Mouse (Mus musculus): ENCODE measurements around the gene Ankrd44. TPM values are rescaled to one million over a fixed set of nuclear protein-coding genes. Genes with fewer than 3 reads are reported as not detected.

Ankrd44 gene
- polyA plus RNA-seq, 1 experiment from 2014 or later, result 4.8 TPM

DNA sequence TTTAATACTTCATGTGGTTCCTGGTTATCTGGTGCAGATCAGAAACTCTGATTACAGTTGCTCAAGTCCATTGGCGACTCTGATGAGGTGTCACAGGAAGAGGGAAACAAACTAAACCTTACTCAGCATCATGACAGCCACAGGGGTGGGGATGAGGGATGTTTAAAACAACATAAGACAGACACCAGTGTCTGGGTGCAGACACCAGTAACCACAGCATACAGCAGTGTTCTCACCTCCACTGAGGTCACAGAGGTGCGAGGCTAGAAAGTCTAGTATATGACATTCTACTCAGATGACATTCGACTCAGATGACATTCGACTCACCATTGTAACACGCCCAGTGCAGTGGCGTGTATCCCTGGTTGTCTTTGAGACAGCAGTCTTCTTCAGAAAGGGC, 265.5 kb downstream of the Ankrd44 start:
- WGBS (ENCODE audit: insufficient replicate concordance), result 54% methylated on average over 6 of the region's 6 CpGs
- no peak overlapping the region for H3K27ac ChIP-seq (ENCODE audit: low read length)
- no peak overlapping the region for H3K4me3 ChIP-seq (ENCODE audit: low read depth, low read length)
- H3K9ac ChIP-seq (ENCODE audit: low read depth, low read length), result no peak overlapping the region
- ATAC-seq (ENCODE audit: low read depth), result no peak
- no peaks in the 10 kb centered on the region for H3K9me3 ChIP-seq (replicated peaks; ENCODE audit: control insufficient read depth, low read length)
- no peak overlapping the region for H3K4me2 ChIP-seq (ENCODE audit: low read depth, low read length)
- no peaks in the 10 kb centered on the region for H3K27me3 ChIP-seq (ENCODE audit: control insufficient read depth, insufficient read depth, low read depth, low read length)
- no peaks in the 10 kb centered on the region for H3K4me1 ChIP-seq (ENCODE audit: control insufficient read depth, low read depth, low read length)
- no peaks in the 10 kb centered on the region for H3K36me3 ChIP-seq (ENCODE audit: control insufficient read depth, insufficient read depth)

GRCm38 (mm10) chr1:54658558-54658957, 267.6 kb downstream of the Ankrd44 start:
- no peaks in the 10 kb centered on the region for H3K4me1 ChIP-seq (ENCODE audit: control insufficient read depth, low read depth, low read length)

DNA sequence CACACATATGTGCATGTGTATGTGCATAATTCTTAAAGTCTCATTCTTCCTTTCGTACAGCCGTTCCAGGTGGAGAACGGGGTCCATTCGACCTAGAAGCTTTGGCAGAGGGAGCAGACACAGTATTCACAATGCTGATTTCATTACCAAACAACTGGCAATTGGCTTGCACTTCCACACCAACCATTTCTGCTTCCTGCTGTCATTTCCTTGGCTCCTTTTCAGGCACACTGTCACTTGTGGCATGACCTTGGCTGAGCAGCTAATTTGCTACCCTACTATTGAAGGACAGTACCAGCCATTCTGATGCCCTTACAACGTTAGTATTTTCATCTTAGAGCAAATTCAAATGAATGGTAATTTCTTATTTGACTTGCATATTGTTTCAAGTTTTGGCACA, 277.9 kb downstream of the Ankrd44 start:
- H3K4me2 ChIP-seq (ENCODE audit: low read depth, low read length), result no peak overlapping the region
- H3K27me3 ChIP-seq (ENCODE audit: control insufficient read depth, insufficient read depth, low read depth, low read length), result no peaks in the 10 kb centered on the region
- no peak overlapping the region for H3K9ac ChIP-seq (ENCODE audit: low read depth, low read length)
- H3K4me1 ChIP-seq (ENCODE audit: control insufficient read depth, low read depth, low read length), result no peaks in the 10 kb centered on the region
- no peaks in the 10 kb centered on the region for H3K36me3 ChIP-seq (ENCODE audit: control insufficient read depth, insufficient read depth)
- no peak overlapping the region for H3K4me3 ChIP-seq (ENCODE audit: low read depth, low read length)
- no peak for ATAC-seq (ENCODE audit: low read depth)
- WGBS (ENCODE audit: insufficient replicate concordance), result 67% methylated on average over 5 of the region's 5 CpGs
- H3K9me3 ChIP-seq (replicated peaks; ENCODE audit: control insufficient read depth, low read length), result no peaks in the 10 kb centered on the region
- no peak overlapping the region for H3K27ac ChIP-seq (ENCODE audit: low read length)

More at GRCm38 (mm10) chr1:54658558-54658957, 267.6 kb downstream of the Ankrd44 start:
- H3K4me2 ChIP-seq (ENCODE audit: low read depth, low read length), result no peak overlapping the region
- H3K27me3 ChIP-seq (ENCODE audit: control insufficient read depth, insufficient read depth, low read depth, low read length), result no peaks in the 10 kb centered on the region
- no peak overlapping the region for H3K27ac ChIP-seq (ENCODE audit: low read length)
- H3K9ac ChIP-seq (ENCODE audit: low read depth, low read length), result no peak overlapping the region
- no peaks in the 10 kb centered on the region for H3K9me3 ChIP-seq (replicated peaks; ENCODE audit: control insufficient read depth, low read length)
- H3K4me3 ChIP-seq (ENCODE audit: low read depth, low read length), result no peak overlapping the region
- no peaks in the 10 kb centered on the region for H3K36me3 ChIP-seq (ENCODE audit: control insufficient read depth, insufficient read depth)
- no peak for ATAC-seq (ENCODE audit: low read depth)
- WGBS (ENCODE audit: insufficient replicate concordance), result 75% methylated on average over 4 of the region's 4 CpGs

DNA sequence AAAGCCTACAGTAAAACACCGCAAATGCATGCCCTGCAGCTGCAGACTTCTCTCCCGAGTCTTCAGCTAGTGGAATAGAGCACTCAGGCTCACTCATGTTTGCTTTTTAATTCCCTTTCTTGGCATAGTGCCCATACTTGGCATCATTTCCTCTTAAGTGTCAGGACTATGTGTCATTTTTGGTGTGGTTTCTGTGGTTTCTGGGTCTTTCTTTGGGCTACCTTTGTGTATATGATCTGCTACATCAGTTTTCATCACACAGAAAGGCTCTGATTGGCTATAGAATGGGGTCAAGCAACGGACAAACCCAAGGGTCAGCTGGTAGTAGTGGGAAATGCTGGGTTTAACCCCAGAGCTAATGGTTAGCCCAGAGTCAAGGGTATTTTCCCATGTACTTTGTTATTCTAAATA, 278.8 kb downstream of the Ankrd44 start:
- 57% methylated on average over 3 of the region's 3 CpGs for WGBS (ENCODE audit: insufficient replicate concordance)
- no peak for ATAC-seq (ENCODE audit: low read depth)
- H3K27me3 ChIP-seq (ENCODE audit: control insufficient read depth, insufficient read depth, low read depth, low read length), result no peaks in the 10 kb centered on the region
- H3K4me1 ChIP-seq (ENCODE audit: control insufficient read depth, low read depth, low read length), result no peaks in the 10 kb centered on the region
- no peak overlapping the region for H3K27ac ChIP-seq (ENCODE audit: low read length)
- no peak overlapping the region for H3K4me3 ChIP-seq (ENCODE audit: low read depth, low read length)
- H3K9ac ChIP-seq (ENCODE audit: low read depth, low read length), result no peak overlapping the region
- no peaks in the 10 kb centered on the region for H3K9me3 ChIP-seq (replicated peaks; ENCODE audit: control insufficient read depth, low read length)
- no peaks in the 10 kb centered on the region for H3K36me3 ChIP-seq (ENCODE audit: control insufficient read depth, insufficient read depth)
- no peak overlapping the region for H3K4me2 ChIP-seq (ENCODE audit: low read depth, low read length)

GRCm38 (mm10) chr1:54640184-54640795, 285.9 kb downstream of the Ankrd44 start:
- ATAC-seq (ENCODE audit: low read depth), result no peak
- Histone ChIP-seq H3K36me3 (ENCODE audit: control insufficient read depth, insufficient read depth) (no peaks in the 10 kb centered on the region), H3K4me3 (ENCODE audit: low read depth, low read length) (no peak overlapping the region), H3K27ac (ENCODE audit: low read length) (no peak overlapping the region), H3K4me1 (ENCODE audit: control insufficient read depth, low read depth, low read length) (no peaks in the 10 kb centered on the region), H3K9me3 (replicated peaks; ENCODE audit: control insufficient read depth, low read length) (no peaks in the 10 kb centered on the region), H3K27me3 (ENCODE audit: control insufficient read depth, insufficient read depth, low read depth, low read length) (no peaks in the 10 kb centered on the region), H3K4me2 (ENCODE audit: low read depth, low read length) (no peak overlapping the region), H3K9ac (ENCODE audit: low read depth, low read length) (no peak overlapping the region)
- 46% methylated on average over 5 of the region's 5 CpGs for WGBS (ENCODE audit: insufficient replicate concordance)

- Histone ChIP-seq H3K4me1 (ENCODE audit: control insufficient read depth, low read depth, low read length) (no peaks in the 10 kb centered on the region), H3K9ac (ENCODE audit: low read depth, low read length) (no peak overlapping the region), H3K27me3 (ENCODE audit: control insufficient read depth, insufficient read depth, low read depth, low read length) (no peaks in the 10 kb centered on the region), H3K9me3 (replicated peaks; ENCODE audit: control insufficient read depth, low read length) (no peaks in the 10 kb centered on the region), H3K27ac (ENCODE audit: low read length) (no peak overlapping the region), H3K4me2 (ENCODE audit: low read depth, low read length) (no peak overlapping the region), H3K4me3 (ENCODE audit: low read depth, low read length) (no peak overlapping the region), H3K36me3 (ENCODE audit: control insufficient read depth, insufficient read depth) (no peaks in the 10 kb centered on the region)
- WGBS (ENCODE audit: insufficient replicate concordance), result 60% methylated on average over 6 of the region's 6 CpGs
- ATAC-seq (ENCODE audit: low read depth), result no peak
Measured at GRCm38 (mm10) chr1:54639506-54640078, 286.6 kb downstream of the Ankrd44 start.

DNA sequence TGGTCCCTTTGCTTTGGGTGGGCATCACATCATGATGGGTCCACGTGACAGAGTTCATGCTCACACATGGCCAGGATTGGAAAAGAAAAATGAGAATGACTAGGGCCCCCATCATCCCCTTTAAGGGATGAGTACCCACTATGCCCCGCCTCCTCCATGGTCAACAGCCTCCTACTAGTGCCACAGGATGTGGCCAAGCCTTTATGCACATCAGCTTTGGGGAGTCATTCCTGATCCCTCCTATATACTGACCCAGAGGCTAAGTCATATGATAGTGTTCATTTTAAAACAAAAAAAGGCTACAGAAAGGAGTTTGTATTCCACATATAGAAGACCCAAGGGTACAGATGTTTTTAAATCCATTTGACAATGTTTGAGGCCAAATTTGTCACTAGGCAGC, 287.1 kb downstream of the Ankrd44 start:
- Histone ChIP-seq H3K9me3 (replicated peaks; ENCODE audit: control insufficient read depth, low read length) (no peaks in the 10 kb centered on the region), H3K9ac (ENCODE audit: low read depth, low read length) (no peak overlapping the region), H3K4me2 (ENCODE audit: low read depth, low read length) (no peak overlapping the region), H3K36me3 (ENCODE audit: control insufficient read depth, insufficient read depth) (no peaks in the 10 kb centered on the region), H3K27ac (ENCODE audit: low read length) (no peak overlapping the region), H3K27me3 (ENCODE audit: control insufficient read depth, insufficient read depth, low read depth, low read length) (no peaks in the 10 kb centered on the region), H3K4me3 (ENCODE audit: low read depth, low read length) (no peak overlapping the region), H3K4me1 (ENCODE audit: control insufficient read depth, low read depth, low read length) (no peaks in the 10 kb centered on the region)
- ATAC-seq (ENCODE audit: low read depth), result no peak
- 49% methylated on average over 2 of the region's 2 CpGs for WGBS (ENCODE audit: insufficient replicate concordance)

GRCm38 (mm10) chr1:54637340-54637739, 288.8 kb downstream of the Ankrd44 start:
- WGBS (ENCODE audit: insufficient replicate concordance), result 47% methylated on average over 2 of the region's 2 CpGs

GRCm38 (mm10) chr1:54629106-54629505, 297.1 kb downstream of the Ankrd44 start:
- no peak overlapping the region for H3K4me3 ChIP-seq (ENCODE audit: low read depth, low read length)
- no peaks in the 10 kb centered on the region for H3K27me3 ChIP-seq (ENCODE audit: control insufficient read depth, insufficient read depth, low read depth, low read length)
- no peak for ATAC-seq (ENCODE audit: low read depth)
- H3K4me1 ChIP-seq (ENCODE audit: control insufficient read depth, low read depth, low read length), result no peaks in the 10 kb centered on the region
- no peaks in the 10 kb centered on the region for H3K9me3 ChIP-seq (replicated peaks; ENCODE audit: control insufficient read depth, low read length)
- 37% methylated on average over 1 of the region's 1 CpGs for WGBS (ENCODE audit: insufficient replicate concordance)
- H3K36me3 ChIP-seq (ENCODE audit: control insufficient read depth, insufficient read depth), result no peaks in the 10 kb centered on the region
- no peak overlapping the region for H3K9ac ChIP-seq (ENCODE audit: low read depth, low read length)
- H3K27ac ChIP-seq (ENCODE audit: low read length), result no peak overlapping the region
- H3K4me2 ChIP-seq (ENCODE audit: low read depth, low read length), result no peak overlapping the region

More at GRCm38 (mm10) chr1:54637340-54637739, 288.8 kb downstream of the Ankrd44 start:
- Histone ChIP-seq H3K36me3 (ENCODE audit: control insufficient read depth, insufficient read depth) (no peaks in the 10 kb centered on the region), H3K27me3 (ENCODE audit: control insufficient read depth, insufficient read depth, low read depth, low read length) (no peaks in the 10 kb centered on the region), H3K9me3 (replicated peaks; ENCODE audit: control insufficient read depth, low read length) (no peaks in the 10 kb centered on the region), H3K4me1 (ENCODE audit: control insufficient read depth, low read depth, low read length) (no peaks in the 10 kb centered on the region), H3K27ac (ENCODE audit: low read length) (no peak overlapping the region), H3K4me3 (ENCODE audit: low read depth, low read length) (no peak overlapping the region), H3K9ac (ENCODE audit: low read depth, low read length) (no peak overlapping the region), H3K4me2 (ENCODE audit: low read depth, low read length) (no peak overlapping the region)
- ATAC-seq (ENCODE audit: low read depth), result no peak

All from liver, embryonic 16.5 days (tissue).